Mouse (Mus musculus): ENCODE data around the gene Gdi2.
A peak's percentile ranks its signal among the peaks of the same experiment; 100 is the strongest.

The Gdi2 gene

GRCm38 (mm10) chr13:3547856-3548255 is 10.0 kb downstream of the Gdi2 start:
- DNase-seq, result no peak

GRCm38 (mm10) chr13:3563130-3563529 is 25.3 kb downstream of the Gdi2 start:
- DNase-seq, result no peak

GRCm38 (mm10) chr13:3563953-3564352 is 26.1 kb downstream of the Gdi2 start:
- DNase-seq, result no peak

GRCm38 (mm10) chr13:3590789-3591188 is 52.9 kb downstream of the Gdi2 start:
- DNase-seq, result no peak

DNA sequence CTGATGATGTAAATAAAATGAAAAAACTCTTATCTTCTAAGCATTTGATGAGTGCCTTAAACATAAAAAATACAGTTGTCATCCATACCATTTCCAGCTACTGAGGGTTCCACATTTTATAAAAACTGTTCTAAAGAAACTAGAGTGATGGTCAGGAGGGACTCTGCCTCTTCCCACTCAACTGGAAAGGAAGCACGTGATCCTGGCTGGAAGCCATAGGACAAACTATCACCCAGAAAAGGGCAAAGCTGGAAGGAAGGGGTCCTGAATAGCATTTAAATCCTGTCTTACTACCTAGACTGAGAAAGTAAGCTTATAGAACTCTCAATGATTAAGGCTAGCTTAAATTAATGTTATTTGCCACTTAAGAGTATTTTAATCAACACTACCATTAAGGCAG is 56.4 kb downstream of the Gdi2 start:
- DNase-seq, result no peak

DNA sequence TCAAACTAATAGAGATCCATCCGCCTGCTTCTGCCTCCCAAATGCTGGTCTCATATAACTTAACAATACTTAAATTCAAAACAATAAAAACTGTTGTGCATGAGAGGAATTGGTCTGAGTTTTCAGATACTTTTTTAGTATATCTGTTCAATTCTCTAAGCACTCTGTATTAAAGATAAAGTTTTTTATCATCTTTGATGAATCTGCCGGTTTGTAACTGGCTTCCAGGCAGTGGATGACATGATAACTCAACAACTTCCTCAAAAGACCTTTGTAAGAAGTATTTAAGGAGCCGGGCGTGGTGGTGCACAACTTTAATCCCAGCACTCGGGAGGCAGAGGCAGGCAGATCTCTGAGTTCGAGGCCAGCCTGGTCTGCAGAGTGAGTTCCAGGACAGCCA is 58.4 kb downstream of the Gdi2 start:
- DNase-seq, result no peak

DNA sequence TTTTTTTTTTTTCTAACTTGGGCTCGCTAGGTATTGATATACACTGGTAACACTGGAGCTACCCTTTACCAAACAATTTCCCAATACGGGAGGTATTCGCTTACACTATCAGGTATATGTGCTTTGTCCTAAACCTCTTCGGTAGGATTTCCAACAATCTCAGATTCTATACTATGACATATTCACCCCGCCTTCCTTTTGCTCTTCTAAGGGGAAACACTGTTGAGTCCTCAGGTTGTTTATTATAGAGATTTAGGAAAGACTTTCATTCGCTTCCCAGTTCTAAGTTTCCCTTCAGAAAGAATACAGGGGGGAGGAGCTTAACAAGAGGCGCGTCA is 71.9 kb downstream of the Gdi2 start:
- DNase-seq, result no peak

- peak in 1 of 2 experiments; percentile 22 for DNase-seq
Measured at GRCm38 (mm10) chr13:3610118-3610794, 72.4 kb downstream of the Gdi2 start.

DNA sequence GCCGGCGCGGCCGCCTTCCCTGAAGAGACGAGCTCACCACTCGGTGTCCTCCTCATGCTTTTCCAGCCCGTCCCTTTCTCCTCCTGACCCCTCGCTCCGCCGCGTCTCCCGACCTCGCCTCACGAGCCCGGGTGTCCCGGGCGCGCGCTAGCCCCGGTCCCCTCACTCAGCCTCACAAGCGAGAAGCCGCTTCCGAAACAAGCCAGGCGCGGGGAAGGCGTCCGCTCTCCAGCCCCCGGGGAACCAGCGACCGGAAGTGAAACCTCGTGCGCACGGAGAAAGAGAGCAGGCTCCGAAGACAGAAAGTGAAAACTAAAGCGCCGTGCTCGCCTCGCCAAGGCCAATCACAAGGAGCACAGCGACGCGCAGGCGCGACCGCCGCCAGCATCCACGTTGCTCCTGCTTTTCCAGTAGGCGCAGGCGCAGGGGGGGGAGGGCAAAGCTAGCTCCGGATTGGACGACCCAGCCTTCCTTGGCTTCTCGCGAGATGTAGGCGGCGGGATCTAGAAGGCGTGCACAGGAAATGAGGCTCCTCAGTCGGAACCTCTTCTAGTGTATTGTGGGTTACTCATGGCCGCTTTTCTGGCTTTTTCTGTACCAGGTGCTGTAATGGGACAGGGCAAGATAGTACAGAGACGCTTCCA is 73.1 kb downstream of the Gdi2 start, which contains the start of gene Fam208b:
Gene Fam208b, minus strand, starts transcription at position 314 of the 644 bp plus-strand sequence.
- peak; percentile 98 to 99 for DNase-seq
